Mouse (Mus musculus) left cerebral cortex, postnatal 14 days (tissue): ENCODE measurements around the gene Def6. TPM values are rescaled to one million over a fixed set of nuclear protein-coding genes. Genes with fewer than 3 reads are reported as not detected.

Source experiments
- DNase-seq, 2 experiments: peaks; one replicate each; pipeline ENCODE4 v3.0.0; 2021 to 2022; ENCODE audit warnings: low spot score in 2 of 2, mixed read lengths in 1 of 2
- intact Hi-C: fragments of 180-260 bp; cut with DNase I; formaldehyde crosslinking; loops from one replicate; pipeline ENCODE4 v1.15.1; 2025
- long read RNA-seq, 2 experiments: library from polyadenylated mRNA; stranded (forward); transcript quantifications; one replicate each; pipeline ENCODE4 v2.0.0; 2021
- total RNA-seq, 2 experiments: library from RNA; stranded (reverse); gene quantifications; 2 replicates each; pipeline ENCODE4 v1.2.3; 2021

The Def6 gene
- 1 to 10 TPM; 4.7 to 5.3 TPM for total RNA-seq
- long read RNA-seq, experiment 1, transcript Def6-201 (11 exons, 2,277 nt): major isoform, 7 of 10 reads
- long read RNA-seq, experiment 1, partial matches to known transcripts: 3 of 10 reads
- long read RNA-seq, experiment 1, other reads (novel, unspliced or antisense): 0 of 10 reads
- long read RNA-seq, experiment 2, partial matches to known transcripts: 6 of 10 reads
- long read RNA-seq, experiment 2, other reads (novel, unspliced or antisense): 0 of 10 reads

DNA sequence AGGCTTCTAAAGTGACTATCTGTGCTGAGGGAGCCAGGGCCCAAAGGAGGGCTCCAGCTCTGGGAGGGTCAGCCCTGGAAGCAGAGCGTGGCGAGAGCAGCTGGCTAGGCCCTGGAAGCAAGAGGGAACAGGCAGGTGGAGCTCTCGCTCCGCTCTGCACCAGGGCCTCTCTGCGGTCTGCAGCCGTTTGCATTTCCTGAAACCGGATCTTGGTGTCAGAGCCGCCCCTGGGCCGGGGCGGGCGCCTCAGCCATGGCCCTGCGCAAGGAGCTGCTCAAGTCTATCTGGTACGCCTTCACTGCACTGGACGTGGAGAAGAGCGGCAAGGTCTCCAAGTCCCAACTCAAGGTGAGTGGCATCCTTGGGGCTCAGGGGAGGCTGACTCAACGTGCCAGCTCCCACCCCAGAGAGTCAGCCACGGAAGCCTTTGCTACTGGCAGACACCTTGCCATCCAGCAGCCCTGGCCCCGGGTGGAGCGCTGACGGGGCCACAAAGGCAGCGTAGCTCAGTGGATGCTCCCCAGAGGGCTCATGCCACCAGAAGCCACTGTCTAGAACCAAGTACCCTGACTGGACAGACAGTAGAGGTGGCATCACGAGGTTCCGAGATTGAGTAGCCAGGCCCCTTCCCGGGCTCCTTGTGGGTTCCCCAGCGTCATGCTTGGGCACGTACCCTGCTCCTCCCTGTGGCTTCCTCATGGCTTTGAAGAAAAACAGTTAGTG, at the start of gene Def6:
TSS of gene Def6 (plus strand) at position 188 of the 723 bp plus-strand sequence.
- DNase-seq: peak in 1 of 2 experiments; percentile 44
- intact Hi-C loops: no loop called here

DNA sequence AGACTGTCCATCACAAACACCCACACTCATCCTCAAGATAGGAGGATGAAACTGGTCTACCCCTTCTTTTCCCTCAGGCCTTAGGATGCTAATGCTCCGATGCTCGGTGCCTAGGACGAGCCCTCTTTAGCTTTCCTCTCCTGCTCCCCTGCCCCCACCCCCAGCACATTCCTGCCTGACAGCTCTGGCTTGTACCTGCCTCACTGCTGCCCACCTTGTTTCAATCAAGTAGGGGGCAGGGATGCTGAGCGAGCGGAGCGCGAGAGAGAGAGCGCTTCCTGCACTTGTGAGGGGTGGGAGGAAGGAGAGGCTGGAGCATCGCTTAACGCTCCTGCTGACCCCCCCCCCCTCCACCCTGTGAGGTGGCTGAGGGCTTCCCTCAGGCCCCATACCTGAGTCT, 47.2 kb upstream of the Def6 start:
- no peak for DNase-seq
- intact Hi-C loops: loop anchor here (10.0 kb wide), 1 partner anchor 176 kb away; no protein-coding TSS in a partner anchor

GRCm38 (mm10) chr17:28161310-28161881, 46.2 kb upstream of the Def6 start:
- no peak for DNase-seq
- intact Hi-C loops: loop anchor here (10.0 kb wide), 1 partner anchor 177 kb away; no protein-coding TSS in a partner anchor

- intact Hi-C loops: loop anchor here (1.0 to 10.0 kb wide), 2 partner anchors 78 to 179 kb away; no protein-coding TSS in a partner anchor
- DNase-seq: peak; percentile 71 to 80
These were observed 43.9 kb upstream of the Def6 start for GRCm38 (mm10) chr17:28163666-28164065.

GRCm38 (mm10) chr17:28170460-28171305, 36.9 kb upstream of the Def6 start:
- DNase-seq: no peak
- intact Hi-C loops: no loop called here

- no peak for DNase-seq
- intact Hi-C loops: no loop called here
These were observed 34.9 kb upstream of the Def6 start for GRCm38 (mm10) chr17:28172690-28173089.

DNA sequence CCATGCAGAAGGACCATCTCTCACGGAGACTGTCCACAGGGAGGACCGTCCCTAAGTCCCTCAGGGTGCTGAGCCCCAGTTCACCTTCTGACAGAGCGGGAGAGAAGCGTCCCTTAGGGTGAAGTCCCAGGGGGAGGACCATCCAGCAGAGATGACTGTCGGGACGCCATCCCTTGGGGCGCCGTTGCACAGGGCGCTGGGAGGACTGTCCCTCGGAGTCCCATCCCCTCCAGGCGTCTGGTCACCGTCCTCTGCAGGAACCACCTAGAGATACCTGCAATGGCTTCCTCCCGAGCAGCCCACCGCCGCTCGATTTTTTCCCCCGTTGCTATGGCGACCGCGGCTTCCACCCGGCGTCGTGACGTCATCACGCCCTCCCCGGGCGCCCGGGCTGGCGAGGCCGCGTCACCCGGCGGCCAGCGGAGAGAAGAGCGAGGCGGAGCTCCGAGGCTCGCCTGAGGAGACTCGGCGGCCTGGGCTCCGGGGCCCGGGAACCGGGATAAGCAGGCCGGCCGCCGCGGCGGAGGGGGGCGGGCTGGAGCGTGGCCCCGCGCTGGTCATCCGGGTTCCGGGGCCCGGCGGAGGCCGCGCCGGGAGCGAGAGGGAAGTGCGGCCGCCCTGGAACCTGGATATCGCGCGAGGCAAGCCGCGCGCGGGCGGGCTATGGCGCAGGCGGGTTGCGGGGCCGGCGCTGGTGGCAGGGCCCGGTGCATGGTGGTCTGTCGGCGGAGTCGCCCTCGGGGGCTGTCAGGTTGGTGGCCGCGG, 30.6 kb upstream of the Def6 start, which contains the start of gene Zfp523:
TSS of gene Zfp523 (plus strand) at position 355 of the 765 bp plus-strand sequence.
- intact Hi-C loops: no loop called here
- DNase-seq: peak; percentile 91 to 92

- intact Hi-C loops: no loop called here
These were observed 30.0 kb upstream of the Def6 start for GRCm38 (mm10) chr17:28177540-28178046.

GRCm38 (mm10) chr17:28180331-28180730, 27.2 kb upstream of the Def6 start:
- DNase-seq: no peak
- intact Hi-C loops: no loop called here

More at GRCm38 (mm10) chr17:28177540-28178046, 30.0 kb upstream of the Def6 start:
- no peak for DNase-seq

- DNase-seq: no peak
These were observed 26.6 kb upstream of the Def6 start for GRCm38 (mm10) chr17:28180783-28181544.

DNA sequence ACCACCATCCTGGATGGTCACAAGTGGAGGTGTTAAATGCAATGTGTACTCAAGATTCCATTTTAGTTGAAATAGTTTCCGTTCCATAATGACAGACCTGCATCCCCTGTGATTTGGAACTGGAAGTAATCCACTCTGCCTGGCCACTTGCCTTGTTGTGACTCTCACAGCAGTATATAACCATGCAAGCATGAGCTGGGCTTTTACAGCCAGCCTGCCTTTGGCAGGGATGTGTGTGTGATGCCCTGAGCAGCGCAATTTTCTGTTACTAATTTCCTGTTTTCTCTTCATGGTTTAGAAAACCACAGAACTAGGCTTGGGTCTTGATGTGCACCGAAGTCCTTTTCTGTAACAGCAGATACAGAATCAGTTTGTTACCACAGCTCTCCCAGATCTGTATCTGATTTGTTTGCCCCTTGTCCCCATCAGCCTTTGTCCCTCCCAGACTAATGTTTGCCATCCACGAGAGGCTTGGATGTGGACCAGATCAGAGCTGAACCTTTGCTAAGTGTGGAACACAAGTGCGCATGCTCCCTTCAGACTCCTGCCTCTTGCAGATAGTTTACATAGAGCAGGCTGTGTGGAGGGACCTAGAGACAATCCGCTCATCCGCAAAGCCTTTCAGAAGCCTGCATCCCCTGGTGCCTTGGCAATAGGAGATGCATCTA, 22.5 kb upstream of the Def6 start:
- DNase-seq: no peak
- intact Hi-C loops: no loop called here

More at GRCm38 (mm10) chr17:28180783-28181544, 26.6 kb upstream of the Def6 start:
- intact Hi-C loops: no loop called here

DNA sequence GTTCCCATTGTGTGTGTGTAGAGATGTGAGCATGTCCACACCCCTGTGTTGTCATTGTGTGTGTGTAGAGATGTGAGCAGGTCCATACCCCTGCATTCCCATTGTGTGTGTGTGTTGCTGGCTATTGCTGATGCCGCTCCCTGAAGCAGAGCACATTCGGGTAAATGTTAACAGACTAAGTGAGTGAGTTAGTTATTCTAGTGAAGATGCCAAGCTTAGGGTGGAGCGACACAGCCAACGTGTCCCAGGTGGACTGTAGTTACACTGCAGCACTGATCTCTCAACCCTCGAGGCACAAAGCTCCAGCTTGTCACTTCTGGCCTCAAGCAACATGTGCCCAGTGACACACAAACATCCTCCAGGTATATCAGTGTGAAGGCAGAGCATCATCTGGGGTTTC, 19.3 kb upstream of the Def6 start:
- intact Hi-C loops: no loop called here
- no peak for DNase-seq

DNA sequence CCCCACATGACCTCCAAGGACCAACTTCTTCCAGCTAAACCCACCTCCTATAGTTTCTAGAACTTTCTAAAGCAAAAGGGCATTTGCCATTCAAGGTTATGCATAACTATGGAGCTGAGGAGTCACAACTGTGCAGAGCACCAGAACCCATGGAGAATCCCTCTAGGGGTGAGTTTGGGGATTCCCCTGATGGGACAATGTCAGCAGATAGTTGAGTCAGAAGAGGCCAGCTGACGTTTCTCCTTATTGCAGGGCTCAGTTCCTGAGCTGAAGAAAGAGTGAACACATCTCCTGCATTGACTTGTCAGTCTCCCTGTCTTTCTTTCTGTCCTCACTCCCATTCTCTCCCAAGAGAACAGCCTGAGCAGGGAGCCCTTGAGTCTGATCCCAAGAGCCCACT, 14.8 kb upstream of the Def6 start:
- no peak for DNase-seq
- intact Hi-C loops: no loop called here

- DNase-seq: no peak
- intact Hi-C loops: no loop called here
These were observed 14.0 kb upstream of the Def6 start for GRCm38 (mm10) chr17:28193559-28193958.

DNA sequence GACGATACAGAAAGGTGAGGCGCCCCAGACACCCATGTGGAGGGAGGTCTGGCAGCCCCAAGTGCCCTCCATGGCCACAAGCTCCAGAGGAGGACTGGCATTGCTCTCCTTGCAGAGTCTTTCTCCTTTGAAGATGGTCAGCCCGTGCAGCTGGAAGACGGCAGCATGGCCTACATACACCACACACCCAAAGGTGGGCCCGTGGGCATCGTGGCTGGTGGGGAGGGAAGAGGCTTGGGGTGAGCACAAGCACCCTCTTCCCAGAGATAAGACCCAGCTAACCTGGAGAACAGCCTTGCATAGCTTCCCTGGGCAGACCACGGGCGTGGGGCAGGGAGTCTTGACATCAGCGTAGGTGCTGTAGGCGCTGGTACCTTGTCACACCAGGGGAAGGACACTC, 12.5 kb upstream of the Def6 start:
- DNase-seq: no peak
- intact Hi-C loops: no loop called here

- intact Hi-C loops: no loop called here
- DNase-seq: no peak
These were observed 9.9 kb upstream of the Def6 start for GRCm38 (mm10) chr17:28197646-28198045.

DNA sequence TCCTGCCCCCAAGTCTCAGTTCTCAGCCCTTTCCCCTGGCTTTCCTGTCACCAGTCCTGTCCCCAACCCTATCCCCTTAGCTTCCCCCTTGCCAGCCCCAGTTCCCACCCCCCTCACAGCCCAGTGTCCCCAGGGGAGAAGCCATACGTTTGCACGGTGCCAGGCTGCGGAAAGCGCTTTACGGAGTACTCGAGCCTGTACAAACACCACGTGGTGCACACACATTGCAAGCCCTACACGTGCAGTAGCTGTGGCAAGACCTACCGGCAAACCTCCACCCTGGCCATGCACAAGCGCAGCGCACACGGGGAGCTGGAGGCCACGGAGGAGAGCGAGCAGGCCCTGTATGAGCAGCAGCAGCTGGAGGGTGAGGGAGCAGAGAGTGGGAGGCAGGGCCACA, 5.6 kb upstream of the Def6 start:
- intact Hi-C loops: no loop called here
- no peak for DNase-seq
